Mouse (Mus musculus) intestine, postnatal 0 days (tissue): ENCODE data around the gene Pigb. TPM values are rescaled to one million over a fixed set of nuclear protein-coding genes. Genes with fewer than 3 reads are reported as not detected.

ENCODE experiments used
- ATAC-seq: fragments of 200-750 bp; cut with Nextera tagmentation; 2 replicates; pipeline ENCODE4 v1.8.0; 2017; ENCODE audit warnings: mild to moderate bottlenecking, moderate TSS enrichment, moderate library complexity
- H3K27ac ChIP-seq: fragments of 300-500 bp; sonication (generic); 2 replicates; pipeline ENCODE4 v1.5.1; 2014; ENCODE audit warnings: mild to moderate bottlenecking, low read depth, low read length, moderate library complexity
- H3K27me3 ChIP-seq: fragments of 300-500 bp; sonication (generic); replicated peaks from 2 replicates; pipeline ENCODE4 v1.6.1; 2014; ENCODE audit warnings: low read length, mixed read lengths; ENCODE audit not compliant: control insufficient read depth, insufficient read depth
- H3K36me3 ChIP-seq: fragments of 300-500 bp; sonication (generic); 2 replicates; pipeline ENCODE4 v1.6.1; 2014; ENCODE audit warnings: mild to moderate bottlenecking, moderate library complexity; ENCODE audit not compliant: control insufficient read depth, insufficient read depth
- H3K4me1 ChIP-seq: fragments of 300-500 bp; sonication (generic); replicated peaks from 2 replicates; pipeline ENCODE4 v1.6.1; 2014; ENCODE audit warnings: antibody characterized with exemption, low read length, mixed read lengths; ENCODE audit not compliant: control insufficient read depth, insufficient read depth
- H3K4me2 ChIP-seq: fragments of 300-500 bp; sonication (generic); replicated peaks from 2 replicates; pipeline ENCODE4 v1.6.1; 2014; ENCODE audit warnings: low read depth, mild to moderate bottlenecking, moderate library complexity
- H3K4me3 ChIP-seq: fragments of 300-500 bp; sonication (generic); 2 replicates; pipeline ENCODE4 v1.5.1; 2014; ENCODE audit warnings: low read depth, low read length
- H3K9ac ChIP-seq: fragments of 300-500 bp; sonication (generic); 2 replicates; pipeline ENCODE4 v1.6.1; 2014; ENCODE audit warnings: mild to moderate bottlenecking, low read depth, low read length
- H3K9me3 ChIP-seq: fragments of 300-500 bp; sonication (generic); 2 replicates; pipeline ENCODE4 v1.6.1; 2016; ENCODE audit warnings: mixed run types; ENCODE audit not compliant: control insufficient read depth
- CTCF ChIP-seq: sonication (generic); IDR thresholded peaks from 2 replicates; pipeline ENCODE4 v1.5.1; 2016; ENCODE audit warnings: low read depth, mild to moderate bottlenecking, control low read depth, antibody characterized with exemption, moderate library complexity
- WGBS: fragments of 180-500 bp; shearing (Covaris S2); extraction: QIAGEN DNeasy Blood & Tissue Kit; methylation state at CpG from one replicate; pipeline ENCODE4 v1.1.7; 2014; 5-methylcytosine and 5-hydroxymethylcytosine counted together
- polyA plus RNA-seq: library from polyadenylated mRNA; unstranded; fragments of >200 nt; fragmentation: Nextera tagmentation; extraction: Ambion mirVana; gene quantifications from 2 replicates; pipeline ENCODE4 v1.2.1, GENCODE M21; 2015

Pigb gene
- polyA plus RNA-seq, 1 experiment from 2014 or later = 5.9 TPM

DNA sequence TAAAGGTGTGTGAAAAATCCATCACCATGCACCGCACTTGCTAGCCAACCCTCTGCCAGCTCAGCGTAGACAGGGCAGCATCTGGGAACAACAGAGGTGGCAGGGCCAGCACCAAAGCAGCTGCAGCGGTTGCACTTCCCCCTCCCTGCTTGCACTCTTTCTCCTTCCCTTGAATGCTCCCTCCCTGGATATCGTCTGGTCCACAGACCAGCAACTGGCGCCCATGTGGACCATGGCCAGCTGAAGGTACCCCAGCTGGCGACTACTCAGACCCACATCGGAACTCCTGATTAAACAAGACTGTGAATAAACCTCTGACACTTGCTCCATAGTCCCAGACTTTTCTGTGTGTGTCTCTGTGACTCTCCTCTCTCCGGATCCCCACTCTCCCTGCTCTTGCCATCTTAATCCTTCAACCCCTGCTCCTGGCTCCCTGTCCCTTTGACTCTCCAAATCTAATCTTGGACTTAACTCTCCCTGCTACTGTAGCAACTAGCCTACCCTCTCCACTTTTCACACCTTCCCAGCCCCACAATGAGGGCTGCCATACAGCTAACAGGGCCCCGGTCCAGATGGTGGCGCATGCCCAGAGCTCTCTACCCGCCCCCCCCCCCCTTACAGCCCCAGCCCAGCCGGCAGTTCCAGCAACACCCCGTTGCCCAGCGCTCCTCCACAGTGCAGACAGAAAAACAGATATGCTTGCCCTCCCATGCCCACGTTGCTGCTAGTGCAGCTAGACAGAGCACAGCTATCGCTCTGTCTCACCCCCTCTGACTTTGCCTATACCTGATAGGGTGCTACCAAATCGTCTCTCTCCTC lies 14.2 kb downstream of the Pigb start:
- Histone ChIP-seq H3K36me3 (peaks cover 15% of the 10 kb centered on the region), H3K4me2 (no peak overlapping the region), H3K4me1 (no peaks in the 10 kb centered on the region), H3K27ac (no peak overlapping the region), H3K9me3 (no peaks in the 10 kb centered on the region), H3K9ac (no peak overlapping the region), H3K27me3 (no peaks in the 10 kb centered on the region), H3K4me3 (no peak overlapping the region)
- no peak for TF ChIP-seq CTCF
- WGBS = 46% methylated on average over 16 of the region's 17 CpGs
- ATAC-seq = no peak

DNA sequence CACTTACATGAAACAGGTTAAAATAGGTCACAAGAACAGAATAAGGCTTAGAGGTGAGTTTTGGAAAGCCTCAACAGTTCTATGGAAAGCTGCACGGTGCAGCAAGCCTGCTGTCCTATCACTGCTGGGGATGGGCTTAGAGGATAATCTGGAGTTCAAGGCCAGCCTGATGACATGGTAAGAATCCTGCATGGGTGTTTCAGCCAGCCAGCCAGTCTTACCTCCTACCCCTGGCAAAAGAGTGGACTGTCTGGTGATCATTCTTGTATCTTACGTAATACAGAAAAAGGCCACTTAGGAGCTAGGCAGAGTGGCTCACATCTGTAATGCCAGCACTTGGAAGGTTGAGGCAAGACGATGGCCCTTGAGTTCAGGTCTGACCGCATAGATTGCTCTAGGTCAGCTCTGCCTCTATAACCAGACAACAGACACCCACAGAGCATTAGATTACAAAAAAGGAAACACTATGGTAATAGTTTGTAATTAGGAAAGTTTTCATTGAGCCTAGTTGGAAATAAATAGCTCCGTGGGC lies 19.5 kb downstream of the Pigb start:
- no peaks in the 10 kb centered on the region for H3K27me3 ChIP-seq
- no peak for TF ChIP-seq CTCF

DNA sequence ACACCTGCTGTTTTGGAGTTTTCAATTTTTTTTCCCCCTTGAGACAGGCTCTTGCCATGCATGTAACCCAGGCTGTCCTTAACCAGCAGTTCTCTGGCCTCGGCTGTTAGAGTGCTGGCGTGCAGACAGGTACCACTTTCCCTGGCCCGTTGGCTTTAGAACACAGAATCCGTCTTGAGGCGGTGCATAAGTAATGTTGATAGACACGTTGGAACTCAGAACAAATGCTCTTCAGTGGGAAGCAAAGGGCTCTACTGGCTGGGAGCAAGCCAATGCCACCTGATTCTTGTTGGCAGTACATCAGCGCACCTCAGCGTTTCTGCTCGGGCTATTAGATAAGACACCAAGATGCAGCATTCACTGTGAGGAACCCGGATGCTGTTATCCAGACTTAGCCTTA lies 20.3 kb downstream of the Pigb start:
- no peak overlapping the region for H3K4me3 ChIP-seq
- no peaks in the 10 kb centered on the region for H3K27me3 ChIP-seq
- no peak overlapping the region for H3K9ac ChIP-seq
- no peak for TF ChIP-seq CTCF
- WGBS = 92% methylated on average over 10 of the region's 10 CpGs
- H3K27ac ChIP-seq = no peak overlapping the region
- peaks cover 45% of the 10 kb centered on the region for H3K36me3 ChIP-seq
- H3K4me2 ChIP-seq = no peak overlapping the region
- ATAC-seq = no peak
- H3K9me3 ChIP-seq = no peaks in the 10 kb centered on the region
- no peaks in the 10 kb centered on the region for H3K4me1 ChIP-seq

More for the DNA sequence above, 19.5 kb downstream of the Pigb start:
- no peak overlapping the region for H3K4me2 ChIP-seq
- H3K9me3 ChIP-seq = no peaks in the 10 kb centered on the region
- H3K9ac ChIP-seq = no peak overlapping the region
- no peaks in the 10 kb centered on the region for H3K4me1 ChIP-seq
- no peak overlapping the region for H3K4me3 ChIP-seq
- H3K36me3 ChIP-seq = peaks cover 42% of the 10 kb centered on the region
- H3K27ac ChIP-seq = no peak overlapping the region
- 92% methylated on average over 5 of the region's 5 CpGs for WGBS
- ATAC-seq = no peak

DNA sequence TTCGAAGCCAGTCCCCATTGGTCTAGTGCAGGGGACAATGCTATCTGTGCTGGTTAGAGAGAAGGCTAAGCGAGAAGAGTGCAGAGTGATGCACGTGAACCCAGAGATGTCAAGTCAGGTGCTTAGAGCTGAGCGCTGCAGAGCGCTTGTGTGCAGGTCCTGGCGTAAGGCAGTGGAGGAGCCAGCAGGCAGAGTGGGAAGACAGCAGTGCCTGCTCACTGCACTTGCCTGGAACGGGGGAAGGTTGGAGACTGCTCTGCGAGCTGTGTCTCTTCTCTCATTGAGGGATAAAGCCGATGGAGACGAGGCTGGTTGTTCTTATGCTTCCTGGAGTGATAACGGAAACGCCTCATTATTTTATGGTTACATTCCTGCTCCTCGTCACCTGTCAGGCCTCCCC lies 25.5 kb downstream of the Pigb start:
- no peak overlapping the region for H3K4me2 ChIP-seq
- 66% methylated on average over 13 of the region's 13 CpGs for WGBS
- H3K36me3 ChIP-seq = peaks cover 77% of the 10 kb centered on the region
- no peaks in the 10 kb centered on the region for H3K9me3 ChIP-seq
- ATAC-seq = no peak
- H3K4me1 ChIP-seq = no peaks in the 10 kb centered on the region
- H3K27ac ChIP-seq = no peak overlapping the region; the same call in 1 of the 2 replicates
- no peak overlapping the region for H3K9ac ChIP-seq
- H3K27me3 ChIP-seq = no peaks in the 10 kb centered on the region
- no peak for TF ChIP-seq CTCF
- H3K4me3 ChIP-seq = no peak overlapping the region

DNA sequence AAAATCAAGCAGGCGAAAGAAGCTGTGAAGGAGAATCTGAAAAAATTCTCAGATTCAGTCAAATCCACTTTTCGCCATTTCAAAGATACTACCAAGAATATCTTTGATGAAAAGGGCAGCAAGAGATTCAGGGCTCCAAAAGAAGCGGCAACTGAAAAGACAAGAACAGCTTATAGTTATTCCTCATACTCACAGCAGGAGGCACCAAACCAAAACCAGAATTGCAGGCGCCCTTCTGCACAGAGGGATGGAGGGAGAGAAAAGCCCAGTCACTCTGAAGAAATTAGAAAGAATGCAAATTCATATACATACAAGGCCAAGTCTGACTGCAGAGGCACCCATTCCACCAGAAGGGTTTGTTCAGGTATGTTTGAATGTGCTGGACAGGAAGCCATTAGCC lies 27.5 kb downstream of the Pigb start:
- Histone ChIP-seq H3K4me3 (no peak overlapping the region), H3K9me3 (no peaks in the 10 kb centered on the region), H3K36me3 (peaks cover 70% of the 10 kb centered on the region), H3K4me2 (no peak overlapping the region), H3K4me1 (no peaks in the 10 kb centered on the region), H3K9ac (no peak overlapping the region), H3K27me3 (no peaks in the 10 kb centered on the region), H3K27ac (no peak overlapping the region)
- no peak for ATAC-seq
- peak; percentile 35 for TF ChIP-seq CTCF
- WGBS = 91% methylated on average over 4 of the region's 4 CpGs

DNA sequence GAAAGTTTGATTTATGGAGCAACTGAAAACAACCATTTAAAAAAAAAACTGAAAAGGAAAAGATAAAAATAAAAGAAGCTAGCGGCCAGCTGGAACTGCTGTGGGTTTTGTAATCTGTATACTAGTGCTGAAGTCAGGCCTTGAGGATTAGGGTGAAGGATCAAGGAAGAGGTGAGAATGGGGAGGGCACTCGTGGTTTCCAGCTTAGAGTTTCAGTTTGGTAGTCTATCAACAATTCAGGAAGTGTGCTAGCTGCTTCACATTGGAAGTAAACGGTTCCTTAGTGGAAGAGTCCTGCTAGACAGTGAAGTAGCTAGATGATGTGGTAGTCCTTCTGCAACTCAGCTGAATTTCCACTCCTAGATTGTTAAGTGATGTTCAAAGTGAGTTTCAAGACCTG lies 31.8 kb downstream of the Pigb start:
- H3K9ac ChIP-seq = no peak overlapping the region
- ATAC-seq = no peak
- TF ChIP-seq CTCF = no peak
- no peaks in the 10 kb centered on the region for H3K4me1 ChIP-seq
- no peaks in the 10 kb centered on the region for H3K27me3 ChIP-seq
- H3K4me2 ChIP-seq = no peak overlapping the region
- no peak overlapping the region for H3K4me3 ChIP-seq
- H3K27ac ChIP-seq = no peak overlapping the region
- 63% methylated on average over 3 of the region's 3 CpGs for WGBS
- peaks cover 52% of the 10 kb centered on the region for H3K36me3 ChIP-seq
- no peaks in the 10 kb centered on the region for H3K9me3 ChIP-seq
